Mouse (Mus musculus): ENCODE data around the gene Mecom.

DNA sequence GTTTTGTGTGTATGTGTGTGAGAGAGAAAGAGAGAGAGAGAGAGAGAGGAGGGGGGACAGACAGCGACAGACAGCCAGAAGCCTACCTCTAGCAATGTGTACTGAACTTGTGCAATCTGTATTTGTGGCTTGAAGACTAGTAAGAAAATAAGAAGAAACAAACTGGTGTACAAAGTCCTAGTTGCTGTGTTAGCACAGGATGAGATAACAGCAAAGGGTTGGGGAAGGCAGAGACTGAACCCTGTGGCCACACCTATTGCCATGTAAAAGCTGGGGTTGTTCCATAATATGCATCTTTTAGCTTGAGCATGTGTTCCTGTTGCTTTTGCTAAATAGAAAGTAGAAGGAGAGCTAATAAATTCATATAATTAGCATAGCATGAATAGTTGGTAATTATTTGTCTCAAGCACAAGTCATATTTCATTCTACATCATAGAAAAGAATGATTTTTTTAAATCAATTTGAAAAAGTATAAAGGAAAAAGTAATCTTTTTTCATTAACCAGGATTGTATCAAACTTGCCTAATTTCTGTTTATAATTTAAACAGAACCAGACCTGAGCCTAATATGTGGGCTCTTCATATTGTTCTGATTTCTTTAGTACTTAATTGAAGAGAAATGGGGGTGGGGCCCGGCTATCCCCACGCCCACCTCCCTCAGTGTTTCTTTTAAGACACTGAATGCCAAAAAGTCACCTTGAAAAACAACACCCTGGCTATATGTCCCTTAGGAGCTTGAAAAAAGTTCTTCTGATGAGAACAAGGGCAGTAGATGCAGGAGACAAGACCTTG lies 379.2 kb downstream of the Mecom start:
- no peak for TF ChIP-seq USF1 (IDR thresholded peaks at IDR 0.05; ENCODE audit: low read depth, low read length)
- TF ChIP-seq CTCF (conservative IDR thresholded peaks at IDR 0.05 in 1 of 2, IDR thresholded peaks at IDR 0.05 in 1 of 2; ENCODE audit: low read depth in 2 of 2, low read length in 2 of 2), result no peak
- TF ChIP-seq USF2 (conservative IDR thresholded peaks at IDR 0.05; ENCODE audit: low read depth, low read length), result no peak
- no peak for TF ChIP-seq MYC (IDR thresholded peaks at IDR 0.05; ENCODE audit: low read depth, low read length)
- no peak for TF ChIP-seq MXI1 (IDR thresholded peaks at IDR 0.05; ENCODE audit: low read depth, low read length)
- no peak for TF ChIP-seq ETS1 (conservative IDR thresholded peaks at IDR 0.05; ENCODE audit: low read depth, low read length)
- no peak for TF ChIP-seq POLR2A (IDR thresholded peaks at IDR 0.05; ENCODE audit: low read depth, low read length)
- TF ChIP-seq JUND (conservative IDR thresholded peaks at IDR 0.05; ENCODE audit: low read depth, low read length), result no peak
- TF ChIP-seq ZNF384 (IDR thresholded peaks at IDR 0.05; ENCODE audit: low read depth, low read length), result no peak

Data from CH12.LX (cell line).